Mouse (Mus musculus): ENCODE data around the gene Hibadh.

- TF ChIP-seq TAL1 (IDR thresholded peaks at IDR 0.05; ENCODE audit: low read length) (no peak), GATA1 (IDR thresholded peaks at IDR 0.05; ENCODE audit: low read length) (no peak)
These were observed 887 bp upstream of the Hibadh start for GRCm38 (mm10) chr6:52641076-52641475.
